Mouse (Mus musculus) adrenal gland, postnatal 25 days (tissue): ENCODE data around the gene Bcl6b. TPM values are rescaled to one million over a fixed set of nuclear protein-coding genes. Genes with fewer than 3 reads are reported as not detected.

ENCODE experiments used
- microRNA-seq, 2 experiments: library from miRNA; unstranded; fragments of <30 nt; microRNA quantifications; one replicate each; pipeline ENCODE4 v1.2.0; 2021
- total RNA-seq: library from RNA; stranded (reverse); gene quantifications from 2 replicates; pipeline ENCODE4 v1.2.3, GENCODE M21; 2021

The Bcl6b gene
- total RNA-seq, 1 experiment from 2014 or later = 20.5 TPM

Small RNA genes within 50 kb of the gene (microRNA-seq; reads per million reads assigned to microRNA genes)
- 1,158 to 1,330 reads per million in 2 experiments for gene Mir195a
- 0 reads per million in 2 experiments for gene Mir497
- gene Mir497b = 0 reads per million in 2 experiments

Other genes with a start within 250 kb of the Bcl6b start
- gene Ctdnep1, start 248.6 kb downstream of the Bcl6b start, total RNA-seq = 123 and 141 TPM in 2 replicates
- gene Elp5, start 247.3 kb downstream of the Bcl6b start, total RNA-seq = 71.1 and 76.1 TPM in 2 replicates
- 406 and 407 TPM in 2 replicates for gene Gabarap, start 238.7 kb downstream of the Bcl6b start, total RNA-seq
- gene Phf23, start 234.0 kb downstream of the Bcl6b start, total RNA-seq = 55.7 and 64.6 TPM in 2 replicates
- 19.6 and 22.3 TPM in 2 replicates for gene Dvl2, start 229.2 kb downstream of the Bcl6b start, total RNA-seq
- 391 and 422 TPM in 2 replicates for gene Acadvl, start 214.4 kb downstream of the Bcl6b start, total RNA-seq
- gene Dlg4, start 212.9 kb downstream of the Bcl6b start, total RNA-seq = 30.7 and 31.0 TPM in 2 replicates
- 0.91 and 3.4 TPM in 2 replicates for gene Asgr1, start 175.7 kb downstream of the Bcl6b start, total RNA-seq
- 2.9 and 4.1 TPM in 2 replicates for gene Asgr2, start 137.2 kb downstream of the Bcl6b start, total RNA-seq
- 2.2 and 2.6 TPM in 2 replicates for gene Mgl2, start 99.5 kb downstream of the Bcl6b start, total RNA-seq
- 0.81 and 2.0 TPM in 2 replicates for gene Clec10a, start 73.6 kb downstream of the Bcl6b start, total RNA-seq
- 2.4 TPM in 1 of 2 replicates, not detected in the other for gene Slc16a11, start 17.0 kb downstream of the Bcl6b start, total RNA-seq
- gene Slc16a13, start 8.7 kb downstream of the Bcl6b start, total RNA-seq = 3.7 and 4.9 TPM in 2 replicates
- 45.8 and 59.1 TPM in 2 replicates for gene 0610010K14Rik, start 8.1 kb upstream of the Bcl6b start, total RNA-seq
- 7.1 and 7.2 TPM in 2 replicates for gene Gm21988, start 10.0 kb upstream of the Bcl6b start, total RNA-seq
- 271 and 305 TPM in 2 replicates for gene Rnasek, start 10.0 kb upstream of the Bcl6b start, total RNA-seq
- gene Alox12, start 25.6 kb upstream of the Bcl6b start, total RNA-seq = 1.5 and 1.8 TPM in 2 replicates
- not detected in 2 replicates for gene Alox12e, start 92.8 kb upstream of the Bcl6b start, total RNA-seq
- 2.1 and 2.7 TPM in 2 replicates for gene Alox15, start 122.2 kb upstream of the Bcl6b start, total RNA-seq
- gene Pelp1, start 180.2 kb upstream of the Bcl6b start, total RNA-seq = 23.3 and 26.7 TPM in 2 replicates
- gene Arrb2, start 202.8 kb upstream of the Bcl6b start, total RNA-seq = 17.1 and 29.9 TPM in 2 replicates
- gene Med11, start 222.1 kb upstream of the Bcl6b start, total RNA-seq = 23.0 and 25.4 TPM in 2 replicates
- gene Zmynd15, start 229.6 kb upstream of the Bcl6b start, total RNA-seq = 1.5 and 1.8 TPM in 2 replicates
- gene Cxcl16, start 230.2 kb upstream of the Bcl6b start, total RNA-seq = 5.5 and 7.1 TPM in 2 replicates